Mouse (Mus musculus): Measurements from ENCODE around the gene Kcnk7. TPM values are rescaled to one million over a fixed set of nuclear protein-coding genes. Genes with fewer than 3 reads are reported as not detected.

Kcnk7 gene
- polyA plus RNA-seq, 1 experiment from 2014 or later = 0.69 TPM

DNA sequence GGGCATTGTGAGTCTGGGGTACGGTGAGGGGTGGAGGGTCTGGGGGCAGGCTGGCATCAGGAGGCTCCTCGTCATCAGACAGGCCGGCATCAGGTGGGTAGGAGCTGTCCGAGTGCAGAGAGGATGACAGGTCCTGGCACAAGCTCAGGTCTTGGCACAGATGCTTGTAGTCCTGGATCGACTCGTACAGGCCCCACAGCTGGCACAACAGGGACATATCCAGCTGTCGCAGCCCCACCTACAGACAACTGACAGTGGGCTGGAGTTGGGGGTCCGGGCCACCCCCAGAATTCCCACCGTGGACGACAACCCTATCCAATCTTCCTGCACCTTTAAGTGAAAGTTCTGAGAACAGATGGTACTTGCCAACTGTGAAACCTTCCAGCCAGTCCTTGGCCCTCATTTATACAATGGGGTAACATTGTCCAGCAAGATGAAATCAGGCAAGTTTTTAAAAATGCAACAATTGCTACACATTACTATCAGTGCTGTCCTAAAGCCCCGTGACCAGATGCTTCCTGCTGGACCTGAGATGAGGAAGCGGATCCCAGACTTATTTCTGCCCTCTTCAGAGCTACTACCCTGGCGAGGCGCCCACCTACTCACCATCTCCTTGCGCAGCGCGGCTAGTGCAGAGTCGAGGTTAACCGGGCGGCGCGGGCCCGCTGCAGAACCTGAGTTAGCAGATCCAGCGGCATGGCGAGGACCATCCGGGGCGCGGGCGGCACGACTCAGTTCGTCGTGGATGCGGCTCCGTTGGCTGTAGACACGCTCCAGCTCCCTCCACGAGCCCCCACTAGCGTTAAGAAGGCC, 24.7 kb downstream of the Kcnk7 start:
- Histone ChIP-seq H3K9me3 (no peaks in the 10 kb centered on the region), H3K4me3 (peak overlapping the region; percentile 97), H3K27ac (peak overlapping the region; percentile 91), H3K27me3 (no peaks in the 10 kb centered on the region), H3K9ac (peak overlapping the region; percentile 99), H3K4me2 (peak overlapping the region; percentile 93), H3K36me3 (peaks cover 9% of the 10 kb centered on the region; the same call in 1 of the 2 replicates), H3K4me1 (peaks cover 72% of the 10 kb centered on the region)
- 5% methylated on average over 37 of the region's 37 CpGs for WGBS
- ATAC-seq (ENCODE audit: borderline replicate concordance, extremely low read depth, low FRiP score, low TSS enrichment) = no peak

DNA sequence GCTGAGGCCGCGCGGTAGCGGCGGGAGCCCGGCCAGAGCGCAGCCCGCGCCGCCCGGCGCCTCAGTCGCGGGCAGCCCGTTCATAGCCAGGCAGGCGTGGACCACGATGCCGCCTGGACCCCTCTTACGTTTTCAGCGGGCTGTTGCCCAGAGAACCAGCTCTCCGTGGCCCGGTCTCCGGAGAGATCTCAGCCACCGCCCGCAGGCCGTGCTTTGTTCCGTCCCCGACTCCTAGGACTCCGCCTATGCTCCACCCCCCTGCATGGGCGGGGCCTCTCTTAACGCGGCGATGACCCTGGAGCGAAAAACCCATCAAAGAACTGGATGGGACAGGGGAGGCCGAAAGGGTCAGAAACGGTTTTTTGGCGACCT, 25.3 kb downstream of the Kcnk7 start, which contains the start of gene Fam89b:
TSS of gene Fam89b (minus strand) at position 210 of the 372 bp plus-strand sequence.
- Histone ChIP-seq H3K36me3 (0 out of 2 replicates have a peak, but pooled peaks cover 6% of the 10 kb centered on the region), H3K27ac (peak within 1 kb of the TSS; percentile 91), H3K9me3 (no peaks in the 10 kb centered on the region), H3K4me1 (peaks cover 66% of the 10 kb centered on the region), H3K4me3 (peak within 1 kb of the TSS; percentile 97), H3K27me3 (no peaks in the 10 kb centered on the region), H3K9ac (peak within 1 kb of the TSS; percentile 99), H3K4me2 (peak within 1 kb of the TSS; percentile 96)
- WGBS = under 1% methylated on average over 37 of the region's 37 CpGs
- peak; percentile 74 for ATAC-seq (ENCODE audit: borderline replicate concordance, extremely low read depth, low FRiP score, low TSS enrichment)

DNA sequence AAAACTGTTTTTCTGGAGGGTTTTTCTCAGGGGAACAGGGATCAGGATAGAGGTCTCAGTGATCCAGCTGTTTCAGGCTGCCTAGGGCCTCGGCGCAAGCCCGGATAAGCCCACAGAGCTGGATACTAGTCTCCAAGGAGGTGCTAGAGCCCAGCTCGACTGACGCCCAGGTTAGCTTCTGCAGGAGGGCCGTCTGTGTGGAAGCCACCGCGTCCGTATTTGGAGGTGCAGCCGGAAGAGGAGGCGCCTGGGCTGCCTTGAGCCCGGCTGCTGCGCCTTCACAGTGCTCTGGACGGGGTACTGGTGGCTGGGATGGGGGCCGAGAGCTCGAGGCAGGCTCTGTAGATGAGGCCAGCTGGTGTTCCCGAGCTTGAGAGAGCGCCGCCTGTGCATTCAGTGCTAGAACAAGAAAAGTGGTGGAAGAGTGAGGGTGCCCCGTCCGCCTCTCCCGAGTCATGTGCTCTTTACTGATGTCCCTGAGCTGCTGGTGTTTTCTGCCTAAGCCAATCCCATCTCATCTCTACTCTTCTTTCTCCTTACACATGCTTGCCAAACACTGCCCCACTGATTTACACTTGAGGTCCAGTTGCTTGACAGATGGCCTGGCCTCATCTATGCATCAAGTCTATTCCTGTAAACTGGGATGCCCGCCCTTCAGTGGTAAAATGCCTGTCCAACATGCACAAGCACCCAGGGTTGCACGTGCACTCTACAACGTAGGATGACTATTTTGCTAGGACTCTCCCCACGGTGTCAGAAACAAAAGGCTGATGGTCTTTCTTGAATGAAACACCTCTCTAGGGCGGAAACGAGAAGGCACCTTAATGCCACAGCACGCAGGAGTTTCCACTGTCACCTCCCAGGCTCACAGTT, 26.4 kb downstream of the Kcnk7 start:
- Histone ChIP-seq H3K9me3 (no peaks in the 10 kb centered on the region), H3K9ac (peak overlapping the region; percentile 85), H3K27me3 (peaks cover 3% of the 10 kb centered on the region; the same call in 1 of the 2 replicates), H3K36me3 (0 out of 2 replicates have a peak, but pooled peaks cover 3% of the 10 kb centered on the region), H3K4me2 (peak overlapping the region; percentile 96), H3K4me1 (peaks cover 55% of the 10 kb centered on the region), H3K4me3 (peak overlapping the region; percentile 87), H3K27ac (no peak overlapping the region)
- ATAC-seq (ENCODE audit: borderline replicate concordance, extremely low read depth, low FRiP score, low TSS enrichment) = no peak
- 72% methylated on average over 29 of the region's 29 CpGs for WGBS

DNA sequence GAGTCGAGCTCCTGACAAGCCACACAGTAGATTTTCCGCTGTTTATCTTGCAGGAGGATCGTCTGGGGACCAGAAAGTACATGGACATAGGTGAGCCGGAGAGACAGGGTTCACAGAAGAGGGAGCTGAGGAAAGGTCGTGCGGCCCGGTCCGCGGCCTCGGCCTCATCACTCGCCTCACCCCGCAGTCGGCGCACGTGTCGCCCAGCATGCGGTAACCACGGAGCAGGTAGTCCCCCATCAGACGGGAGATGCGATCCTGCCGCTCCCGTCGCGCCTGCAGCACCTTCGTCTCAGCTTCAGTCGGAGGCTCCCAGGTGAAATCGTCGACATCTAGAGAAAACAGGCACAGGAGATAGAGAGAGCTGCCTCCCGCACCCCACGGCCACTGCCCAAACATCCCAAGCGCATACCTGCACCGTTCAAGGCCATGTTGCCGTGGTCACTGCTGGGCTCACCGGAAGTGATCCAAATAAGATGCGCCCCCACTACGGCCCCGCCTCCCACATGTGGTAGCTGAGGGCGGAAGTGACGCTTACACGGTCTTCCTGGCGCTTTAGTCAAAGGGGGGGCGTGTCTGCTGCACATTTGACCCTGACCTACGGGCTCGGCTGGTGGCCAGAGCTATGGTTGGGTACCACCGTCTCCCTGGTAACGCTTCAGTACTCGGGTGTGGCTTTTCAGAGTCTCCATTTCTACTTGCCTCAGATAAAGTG, 27.3 kb downstream of the Kcnk7 start:
- no peaks in the 10 kb centered on the region for H3K9me3 ChIP-seq
- 0 out of 2 replicates have a peak, but pooled peaks cover 3% of the 10 kb centered on the region for H3K36me3 ChIP-seq
- ATAC-seq (ENCODE audit: borderline replicate concordance, extremely low read depth, low FRiP score, low TSS enrichment) = peak; percentile 79
- H3K4me1 ChIP-seq = peaks cover 48% of the 10 kb centered on the region
- peak overlapping the region; percentile 41; the same call in 1 of the 2 replicates for H3K27ac ChIP-seq
- peak overlapping the region; percentile 96 for H3K4me2 ChIP-seq
- peaks cover 5% of the 10 kb centered on the region; the same call in 1 of the 2 replicates for H3K27me3 ChIP-seq
- WGBS = under 1% methylated on average over 47 of the region's 47 CpGs
- peak overlapping the region; percentile 85 for H3K9ac ChIP-seq
- peak overlapping the region; percentile 87 for H3K4me3 ChIP-seq

DNA sequence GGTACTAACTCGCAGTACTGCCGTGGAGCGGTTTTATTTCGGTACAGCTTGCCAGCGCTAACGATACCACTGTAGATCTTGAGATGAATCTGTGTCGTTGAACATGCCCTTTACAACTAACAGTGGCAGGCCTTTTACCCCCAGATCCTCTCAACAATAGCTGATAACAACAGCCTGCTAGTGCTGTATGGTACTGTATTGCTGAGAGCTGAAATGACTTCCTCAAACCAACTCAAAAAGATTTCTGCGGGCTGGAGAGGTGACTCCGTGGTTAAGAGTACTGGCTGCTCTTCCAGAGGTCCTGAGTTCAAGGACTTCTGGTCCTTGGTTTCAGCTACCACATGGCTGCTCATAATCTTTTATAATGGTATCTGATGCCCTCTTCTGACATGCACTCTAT, 30.2 kb downstream of the Kcnk7 start:
- 0 out of 2 replicates have a peak, but pooled peaks cover 3% of the 10 kb centered on the region for H3K36me3 ChIP-seq
- H3K27ac ChIP-seq = no peak overlapping the region
- 73% methylated on average over 9 of the region's 9 CpGs for WGBS
- no peak for ATAC-seq (ENCODE audit: borderline replicate concordance, extremely low read depth, low FRiP score, low TSS enrichment)
- no peak overlapping the region for H3K4me2 ChIP-seq
- H3K27me3 ChIP-seq = peaks cover 5% of the 10 kb centered on the region; the same call in 1 of the 2 replicates
- no peak overlapping the region for H3K4me3 ChIP-seq
- no peak overlapping the region for H3K9ac ChIP-seq
- H3K4me1 ChIP-seq = peaks cover 27% of the 10 kb centered on the region
- H3K9me3 ChIP-seq = no peaks in the 10 kb centered on the region

DNA sequence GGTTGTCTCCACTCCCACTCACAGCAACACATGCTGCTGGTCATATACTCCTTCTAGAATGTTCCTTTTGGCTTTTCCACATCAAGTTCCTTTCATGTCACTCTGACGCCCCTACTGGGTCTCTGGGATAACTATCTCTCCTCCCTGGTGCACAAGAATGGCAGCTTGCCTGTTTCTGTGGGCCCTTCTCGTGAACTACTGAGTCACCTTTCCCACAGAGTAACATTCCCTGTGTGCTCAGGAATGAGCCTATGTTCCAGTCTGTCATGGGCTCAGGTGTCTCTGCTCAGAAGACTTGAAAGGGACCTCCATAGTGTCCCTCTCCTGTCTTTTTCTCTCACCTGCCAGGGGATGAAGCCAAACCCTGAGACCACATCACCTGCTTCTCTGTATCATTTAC, 35.3 kb downstream of the Kcnk7 start:
- Histone ChIP-seq H3K27me3 (peaks cover 5% of the 10 kb centered on the region; the same call in 1 of the 2 replicates), H3K4me2 (no peak overlapping the region), H3K9ac (no peak overlapping the region), H3K9me3 (no peaks in the 10 kb centered on the region), H3K4me3 (no peak overlapping the region), H3K36me3 (no peaks in the 10 kb centered on the region), H3K4me1 (peaks cover 42% of the 10 kb centered on the region), H3K27ac (peak overlapping the region; percentile 99; the same call in 1 of the 2 replicates)
- 41% methylated on average over 2 of the region's 2 CpGs for whole genome bisulfite sequencing
- ATAC-seq (ENCODE audit: borderline replicate concordance, extremely low read depth, low FRiP score, low TSS enrichment) = no peak

DNA sequence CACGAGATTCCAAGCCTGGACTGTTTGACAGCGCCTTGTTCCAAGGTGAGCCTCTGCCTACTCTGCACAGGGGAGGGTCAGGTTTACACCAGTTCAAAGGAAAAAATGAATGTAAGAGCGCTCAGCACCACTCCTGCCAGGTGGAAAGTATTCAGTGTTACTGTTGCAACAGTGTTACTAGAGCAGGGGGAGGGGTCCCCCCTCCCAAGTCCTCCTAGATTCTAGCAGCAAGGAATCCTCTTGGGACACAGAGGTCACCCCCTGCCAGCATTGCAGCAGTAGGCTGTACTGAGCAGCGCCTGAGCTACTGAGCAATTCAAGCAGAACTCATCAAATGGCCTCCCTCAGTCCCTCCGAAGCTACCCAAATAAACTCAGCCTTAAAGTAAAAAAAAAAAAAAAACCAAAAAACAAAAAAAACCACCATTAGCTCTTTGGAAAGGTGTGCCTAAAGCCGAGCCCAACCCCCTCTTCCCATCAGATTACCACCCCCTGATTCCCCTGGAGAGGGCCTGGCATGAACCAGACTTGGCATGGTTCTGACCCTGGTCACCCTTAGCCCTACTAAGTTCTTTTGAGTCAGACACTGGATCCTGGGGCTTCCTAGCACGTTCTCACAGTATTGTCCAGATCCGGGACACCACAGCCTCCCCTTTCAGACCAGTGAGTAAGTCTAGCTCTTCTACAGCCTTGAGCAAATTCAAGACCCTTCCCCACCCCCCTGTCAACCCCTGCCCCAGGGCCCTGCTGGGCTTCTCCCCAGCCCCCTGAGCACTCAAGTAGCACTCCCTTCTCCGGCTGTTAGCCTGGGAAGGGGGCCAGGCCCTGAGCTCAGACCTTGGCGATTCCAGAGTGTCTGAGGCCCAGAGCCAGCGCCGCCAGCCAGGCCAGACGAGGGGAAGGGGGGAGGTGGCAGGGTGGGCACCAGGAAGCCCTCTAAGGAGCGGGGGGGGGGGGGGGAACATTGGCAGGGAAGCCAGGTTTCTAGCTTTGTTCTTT, 36.5 kb downstream of the Kcnk7 start, which contains the start of gene Ltbp3:
TSS of gene Ltbp3 (plus strand) at position 585 of the 998 bp plus-strand sequence.
- Histone ChIP-seq H3K36me3 (no peaks in the 10 kb centered on the region), H3K4me1 (peaks cover 46% of the 10 kb centered on the region), H3K27me3 (peaks cover 7% of the 10 kb centered on the region), H3K9ac (peak within 1 kb of the TSS; percentile 85), H3K4me2 (peak within 1 kb of the TSS; percentile 92), H3K27ac (peak within 1 kb of the TSS; percentile 99), H3K9me3 (no peaks in the 10 kb centered on the region), H3K4me3 (peak within 1 kb of the TSS; percentile 71)
- WGBS = 14% methylated on average over 13 of the region's 14 CpGs
- ATAC-seq (ENCODE audit: borderline replicate concordance, extremely low read depth, low FRiP score, low TSS enrichment) = peak; percentile 85

DNA sequence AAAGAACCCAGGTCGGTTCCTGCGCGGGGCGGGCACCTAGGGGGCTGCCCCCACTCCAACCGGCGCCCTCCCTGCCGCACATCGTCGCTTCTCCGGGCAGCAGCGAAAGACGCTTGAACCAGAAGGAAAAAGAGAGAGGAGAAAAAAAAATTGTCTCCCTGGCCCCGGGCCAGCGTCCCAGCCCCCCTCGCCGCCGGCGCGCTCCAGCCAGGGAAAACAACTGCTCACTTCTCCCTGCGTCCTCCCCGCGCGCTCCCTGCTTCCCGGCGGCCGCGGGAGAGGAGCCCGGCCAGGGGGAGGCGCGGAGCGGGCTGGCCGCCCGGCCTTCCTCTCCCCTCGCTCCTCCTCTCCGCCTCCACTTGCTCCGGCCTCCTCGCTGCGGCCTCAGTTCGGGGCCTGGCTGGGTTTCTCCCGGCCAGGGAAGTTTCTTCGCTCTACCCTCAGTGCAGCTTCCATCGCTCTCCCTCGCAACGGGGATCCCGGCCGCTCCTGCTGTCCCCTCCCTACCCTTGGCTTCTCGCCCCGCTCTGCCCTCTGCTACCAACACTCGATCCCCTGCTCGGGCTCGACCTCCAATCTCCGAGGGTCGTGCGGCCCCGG, 37.6 kb downstream of the Kcnk7 start:
- H3K4me2 ChIP-seq = peak overlapping the region; percentile 92
- H3K27ac ChIP-seq = peak overlapping the region; percentile 99
- peak overlapping the region; percentile 85 for H3K9ac ChIP-seq
- H3K36me3 ChIP-seq = no peaks in the 10 kb centered on the region
- H3K4me1 ChIP-seq = peaks cover 56% of the 10 kb centered on the region
- peak overlapping the region; percentile 71 for H3K4me3 ChIP-seq
- ATAC-seq (ENCODE audit: borderline replicate concordance, extremely low read depth, low FRiP score, low TSS enrichment) = peak; percentile 68
- H3K9me3 ChIP-seq = no peaks in the 10 kb centered on the region
- WGBS = under 1% methylated on average over 47 of the region's 55 CpGs
- peaks cover 12% of the 10 kb centered on the region; the same call in 1 of the 2 replicates for H3K27me3 ChIP-seq

DNA sequence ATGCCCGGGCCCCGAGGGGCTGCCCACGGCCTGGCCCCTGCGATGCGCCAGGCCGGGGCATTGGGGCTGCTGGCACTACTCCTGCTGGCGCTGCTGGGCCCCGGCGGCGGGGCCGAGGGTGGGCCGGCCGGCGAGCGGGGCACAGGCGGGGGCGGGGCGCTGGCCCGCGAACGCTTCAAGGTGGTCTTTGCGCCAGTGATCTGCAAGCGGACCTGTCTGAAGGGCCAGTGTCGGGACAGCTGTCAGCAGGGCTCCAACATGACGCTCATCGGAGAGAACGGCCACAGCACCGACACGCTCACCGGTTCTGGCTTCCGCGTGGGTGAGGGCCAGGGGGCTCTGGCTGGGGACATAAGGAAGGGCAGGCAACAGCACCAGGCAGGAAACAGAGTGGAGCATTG, 38.1 kb downstream of the Kcnk7 start:
- Histone ChIP-seq H3K4me3 (peak overlapping the region; percentile 71), H3K4me1 (peaks cover 56% of the 10 kb centered on the region), H3K27me3 (peaks cover 12% of the 10 kb centered on the region; the same call in 1 of the 2 replicates), H3K27ac (peak overlapping the region; percentile 99), H3K9me3 (no peaks in the 10 kb centered on the region), H3K36me3 (no peaks in the 10 kb centered on the region), H3K4me2 (peak overlapping the region; percentile 92), H3K9ac (peak overlapping the region; percentile 85)
- under 1% methylated on average over 32 of the region's 32 CpGs for WGBS
- peak; percentile 16; the same call in 1 of the 2 replicates for ATAC-seq (ENCODE audit: borderline replicate concordance, extremely low read depth, low FRiP score, low TSS enrichment)

DNA sequence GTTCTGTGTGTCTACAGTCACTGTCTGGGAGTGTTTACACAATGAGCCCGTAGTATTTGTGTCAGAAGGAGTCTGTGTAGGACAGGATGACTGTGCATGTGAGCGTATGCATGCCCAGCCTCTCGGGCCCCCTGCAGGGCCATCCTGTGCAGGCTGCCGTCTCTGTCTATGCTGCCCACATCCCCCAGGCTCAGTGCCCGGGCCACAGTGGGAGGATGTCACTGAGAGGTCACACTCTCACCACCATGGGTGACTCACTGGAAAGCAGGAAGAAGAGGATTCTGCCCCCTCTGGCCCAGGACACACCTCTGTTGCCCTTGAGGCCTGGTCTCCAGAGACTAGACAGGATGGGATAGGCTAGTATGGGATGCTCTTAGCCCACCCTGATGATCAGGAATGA, 39.4 kb downstream of the Kcnk7 start:
- ATAC-seq (ENCODE audit: borderline replicate concordance, extremely low read depth, low FRiP score, low TSS enrichment) = no peak
- Histone ChIP-seq H3K36me3 (peaks cover 7% of the 10 kb centered on the region; the same call in 1 of the 2 replicates), H3K9ac (0 out of 2 replicates have a peak overlapping the region, but pooled peaks have one; percentile 3), H3K4me3 (peak overlapping the region; percentile 71), H3K27ac (0 out of 2 replicates have a peak overlapping the region, but pooled peaks have one; percentile 21), H3K27me3 (peaks cover 15% of the 10 kb centered on the region; the same call in 1 of the 2 replicates), H3K9me3 (no peaks in the 10 kb centered on the region), H3K4me1 (peaks cover 56% of the 10 kb centered on the region), H3K4me2 (peak overlapping the region; percentile 92)
- 35% methylated on average over 5 of the region's 5 CpGs for WGBS
